Mouse (Mus musculus) brain, adult 2 months (tissue): ENCODE results near the gene Ky.

Source experiments
- DNase-seq: peaks from one replicate; pipeline ENCODE4 v3.0.0; 2011; ENCODE audit warnings: low read depth, low spot score

Gene Ky

GRCm38 (mm10) chr9:102549211-102549610 lies 43.7 kb downstream of the Ky start:
- DNase-seq, result peak; percentile 12

GRCm38 (mm10) chr9:102551771-102552170 lies 46.2 kb downstream of the Ky start:
- DNase-seq, result no peak

GRCm38 (mm10) chr9:102553781-102554180 lies 48.2 kb downstream of the Ky start:
- no peak for DNase-seq

- DNase-seq, result no peak
Observed at GRCm38 (mm10) chr9:102558463-102558862, 52.9 kb downstream of the Ky start.

GRCm38 (mm10) chr9:102572888-102573287 lies 67.3 kb downstream of the Ky start:
- DNase-seq, result no peak

- no peak for DNase-seq
Observed at GRCm38 (mm10) chr9:102577480-102577879, 71.9 kb downstream of the Ky start.

GRCm38 (mm10) chr9:102581921-102582469 lies 76.4 kb downstream of the Ky start:
- peak; percentile 65 for DNase-seq

- DNase-seq, result no peak
Observed at GRCm38 (mm10) chr9:102587347-102587746, 81.8 kb downstream of the Ky start.

GRCm38 (mm10) chr9:102594667-102595393 lies 89.3 kb downstream of the Ky start:
- peak; percentile 70 for DNase-seq
